Mouse (Mus musculus): Measurements from ENCODE around the gene Patz1.

- no peak for TF ChIP-seq CTCF (IDR thresholded peaks at IDR 0.05; ENCODE audit: borderline replicate concordance, control insufficient read depth, extremely low read depth, insufficient read depth, low read length, poor library complexity)
- no peak for TF ChIP-seq POLR2A (IDR thresholded peaks at IDR 0.05; ENCODE audit: control insufficient read depth, extremely low read depth, insufficient read depth, low read length, poor library complexity)
Observed at GRCm38 (mm10) chr11:3334711-3335316, 46.1 kb downstream of the Patz1 start.
